Mouse (Mus musculus) small intestine, adult 2 months (tissue): ENCODE measurements around the gene Ntn4. TPM values are rescaled to one million over a fixed set of nuclear protein-coding genes. Genes with fewer than 3 reads are reported as not detected.

Source experiments
- H3K27ac ChIP-seq: fragments of 200-500 bp; 2 replicates; pipeline ENCODE4 v1.5.1; 2012; ENCODE audit warnings: low read depth, low read length, control low read depth, inconsistent platforms; ENCODE audit not compliant: insufficient read depth
- H3K27me3 ChIP-seq: fragments of 200-500 bp; 2 replicates; pipeline ENCODE4 v1.6.1; 2012; ENCODE audit warnings: mild to moderate bottlenecking, moderate library complexity, low read length, inconsistent platforms; ENCODE audit not compliant: control insufficient read depth, insufficient read depth
- H3K36me3 ChIP-seq: fragments of 200-500 bp; 2 replicates; pipeline ENCODE4 v1.6.1; 2012; ENCODE audit warnings: mild to moderate bottlenecking, low read length, control low read depth, inconsistent platforms; ENCODE audit not compliant: control insufficient read depth, insufficient read depth
- H3K4me1 ChIP-seq: fragments of 200-500 bp; 2 replicates; pipeline ENCODE4 v1.6.1; 2012; ENCODE audit warnings: low read length, inconsistent platforms, mixed read lengths; ENCODE audit not compliant: control insufficient read depth, insufficient read depth, insufficient read length
- H3K4me3 ChIP-seq: fragments of 200-500 bp; 2 replicates; pipeline ENCODE4 v1.5.1; 2012; ENCODE audit warnings: low read depth, mild to moderate bottlenecking, control low read depth, inconsistent platforms, low read length, moderate library complexity
- CTCF ChIP-seq: fragments of 200-500 bp; IDR thresholded peaks from 2 replicates; pipeline ENCODE4 v1.5.1; 2012; ENCODE audit warnings: low read depth, mild to moderate bottlenecking, control low read depth, inconsistent platforms, low read length, moderate library complexity, mixed read lengths; ENCODE audit not compliant: insufficient replicate concordance, insufficient read length; ENCODE audit errors: extremely low read depth
- POLR2A ChIP-seq: fragments of 200-500 bp; IDR thresholded peaks from 2 replicates; pipeline ENCODE4 v1.6.1; 2012; ENCODE audit warnings: low read depth, mild to moderate bottlenecking, control low read depth, inconsistent platforms, low read length, moderate library complexity
- WGBS: fragments of 180-500 bp; shearing (Covaris S2); methylation state at CpG from one replicate; pipeline ENCODE4 v1.1.7; 2018; 5-methylcytosine and 5-hydroxymethylcytosine counted together
- polyA plus RNA-seq: library from polyadenylated mRNA; depleted of rRNA; stranded (reverse); fragments of >200 nt; gene quantifications from 2 replicates; pipeline ENCODE4 v1.2.3, GENCODE M21; 2012

Gene Ntn4
- polyA plus RNA-seq, 1 experiment, result 5.8 TPM

GRCm38 (mm10) chr10:93641821-93642746 is 1.6 kb downstream of the Ntn4 start:
- H3K4me3 ChIP-seq, result peak overlapping the region; percentile 86
- WGBS, result 5% methylated on average over 32 of the region's 32 CpGs
- H3K27ac ChIP-seq, result peak overlapping the region; percentile 22
- no peaks in the 10 kb centered on the region for H3K36me3 ChIP-seq
- peaks cover 6% of the 10 kb centered on the region for H3K4me1 ChIP-seq
- TF ChIP-seq POLR2A (no peak), CTCF (no peak)
- H3K27me3 ChIP-seq, result peaks cover 7% of the 10 kb centered on the region; the same call in 1 of the 2 replicates

GRCm38 (mm10) chr10:93642897-93643296 is 2.4 kb downstream of the Ntn4 start:
- H3K36me3 ChIP-seq, result no peaks in the 10 kb centered on the region
- WGBS, result 15% methylated on average over 8 of the region's 8 CpGs
- TF ChIP-seq POLR2A (no peak), CTCF (no peak)
- no peak overlapping the region for H3K27ac ChIP-seq
- peaks cover 6% of the 10 kb centered on the region for H3K4me1 ChIP-seq
- H3K4me3 ChIP-seq, result no peak overlapping the region
- peaks cover 7% of the 10 kb centered on the region; the same call in 1 of the 2 replicates for H3K27me3 ChIP-seq

GRCm38 (mm10) chr10:93644451-93644941 is 4.0 kb downstream of the Ntn4 start:
- 94% methylated on average over 12 of the region's 12 CpGs for WGBS

GRCm38 (mm10) chr10:93647655-93648561 is 7.4 kb downstream of the Ntn4 start:
- no peaks in the 10 kb centered on the region for H3K27me3 ChIP-seq
- WGBS, result 81% methylated on average over 10 of the region's 10 CpGs
- H3K4me1 ChIP-seq, result no peaks in the 10 kb centered on the region
- TF ChIP-seq CTCF, result no peak
- TF ChIP-seq POLR2A, result no peak
- H3K27ac ChIP-seq, result no peak overlapping the region
- no peak overlapping the region for H3K4me3 ChIP-seq
- H3K36me3 ChIP-seq, result no peaks in the 10 kb centered on the region

More at GRCm38 (mm10) chr10:93644451-93644941, 4.0 kb downstream of the Ntn4 start:
- H3K4me1 ChIP-seq, result peaks cover 6% of the 10 kb centered on the region
- TF ChIP-seq POLR2A (no peak), CTCF (no peak)
- H3K27ac ChIP-seq, result no peak overlapping the region
- H3K27me3 ChIP-seq, result peaks cover 7% of the 10 kb centered on the region; the same call in 1 of the 2 replicates
- no peak overlapping the region for H3K4me3 ChIP-seq
- H3K36me3 ChIP-seq, result no peaks in the 10 kb centered on the region

- no peak overlapping the region for H3K4me3 ChIP-seq
- TF ChIP-seq CTCF, result no peak
- TF ChIP-seq POLR2A, result no peak
- 88% methylated on average over 8 of the region's 8 CpGs for WGBS
Observed at GRCm38 (mm10) chr10:93648598-93649102, 8.2 kb downstream of the Ntn4 start.

GRCm38 (mm10) chr10:93649127-93649526 is 8.6 kb downstream of the Ntn4 start:
- no peak overlapping the region for H3K4me3 ChIP-seq
- H3K27ac ChIP-seq, result no peak overlapping the region
- no peaks in the 10 kb centered on the region for H3K27me3 ChIP-seq
- no peaks in the 10 kb centered on the region for H3K36me3 ChIP-seq
- H3K4me1 ChIP-seq, result no peaks in the 10 kb centered on the region
- TF ChIP-seq POLR2A (no peak), CTCF (no peak)
- 86% methylated on average over 5 of the region's 5 CpGs for WGBS

More at GRCm38 (mm10) chr10:93648598-93649102, 8.2 kb downstream of the Ntn4 start:
- H3K27ac ChIP-seq, result no peak overlapping the region
- H3K27me3 ChIP-seq, result no peaks in the 10 kb centered on the region
- no peaks in the 10 kb centered on the region for H3K36me3 ChIP-seq
- no peaks in the 10 kb centered on the region for H3K4me1 ChIP-seq
